Mouse (Mus musculus) hindbrain, embryonic 16.5 days (tissue): Measurements from ENCODE around the gene Trib2. TPM values are rescaled to one million over a fixed set of nuclear protein-coding genes. Genes with fewer than 3 reads are reported as not detected.

Experiments used
- ATAC-seq: fragments of 200-750 bp; cut with Nextera tagmentation; 2 replicates; pipeline ENCODE4 v1.8.0; 2017; ENCODE audit warnings: moderate TSS enrichment, moderate library complexity
- H3K27ac ChIP-seq: fragments of 300-500 bp; sonication (generic); 2 replicates; pipeline ENCODE4 v1.5.1; 2014; ENCODE audit warnings: low read depth, mild to moderate bottlenecking, control low read depth, low read length, moderate library complexity
- H3K27me3 ChIP-seq: fragments of 300-500 bp; sonication (generic); replicated peaks from 2 replicates; pipeline ENCODE4 v1.6.1; 2014; ENCODE audit warnings: low read length; ENCODE audit not compliant: control insufficient read depth, insufficient read depth
- H3K36me3 ChIP-seq: fragments of 300-500 bp; sonication (generic); 2 replicates; pipeline ENCODE4 v1.6.1; 2014; ENCODE audit warnings: mild to moderate bottlenecking, low read length, moderate library complexity, mixed read lengths; ENCODE audit not compliant: control insufficient read depth, insufficient read depth
- H3K4me1 ChIP-seq: fragments of 300-500 bp; sonication (generic); 2 replicates; pipeline ENCODE4 v1.6.1; 2014; ENCODE audit warnings: low read depth, low read length; ENCODE audit not compliant: control insufficient read depth, insufficient read depth
- H3K4me2 ChIP-seq: fragments of 300-500 bp; sonication (generic); 2 replicates; pipeline ENCODE4 v1.6.1; 2014; ENCODE audit warnings: mild to moderate bottlenecking, low read length, control low read depth, moderate library complexity
- H3K4me3 ChIP-seq: fragments of 300-500 bp; sonication (generic); 2 replicates; pipeline ENCODE4 v1.5.1; 2014; ENCODE audit warnings: mild to moderate bottlenecking, low read length, control low read depth, moderate library complexity
- H3K9ac ChIP-seq: fragments of 300-500 bp; sonication (generic); 2 replicates; pipeline ENCODE4 v1.6.1; 2014; ENCODE audit warnings: low read depth, mild to moderate bottlenecking, control low read depth, low read length, moderate library complexity
- H3K9me3 ChIP-seq: fragments of 300-500 bp; sonication (generic); 2 replicates; pipeline ENCODE4 v1.6.1; 2014; ENCODE audit warnings: mild to moderate bottlenecking, low read length, moderate library complexity; ENCODE audit not compliant: control insufficient read depth
- WGBS: fragments of 180-500 bp; shearing (Covaris S2); extraction: QIAGEN DNeasy Blood & Tissue Kit; methylation state at CpG from one replicate; pipeline ENCODE4 v1.1.7; 2014; 5-methylcytosine and 5-hydroxymethylcytosine counted together
- polyA plus RNA-seq: library from polyadenylated mRNA; unstranded; fragments of >200 nt; fragmentation: Nextera tagmentation; extraction: Ambion mirVana; gene quantifications from 2 replicates; pipeline ENCODE4 v1.2.1, GENCODE M21; 2015

Gene Trib2
- polyA plus RNA-seq, 1 experiment from 2014 or later = 124 TPM

- Histone ChIP-seq H3K36me3 (peaks cover 17% of the 10 kb centered on the region), H3K4me2 (peak overlapping the region; percentile 78), H3K4me3 (peak overlapping the region; percentile 85), H3K27me3 (no peaks in the 10 kb centered on the region), H3K9me3 (no peaks in the 10 kb centered on the region), H3K4me1 (peaks cover 29% of the 10 kb centered on the region), H3K9ac (peak overlapping the region; percentile 13), H3K27ac (peak overlapping the region; percentile 99)
- WGBS = 23% methylated on average over 7 of the region's 7 CpGs
- no peak for ATAC-seq
Observed at GRCm38 (mm10) chr12:15810926-15811325, 5.8 kb downstream of the Trib2 start.

DNA sequence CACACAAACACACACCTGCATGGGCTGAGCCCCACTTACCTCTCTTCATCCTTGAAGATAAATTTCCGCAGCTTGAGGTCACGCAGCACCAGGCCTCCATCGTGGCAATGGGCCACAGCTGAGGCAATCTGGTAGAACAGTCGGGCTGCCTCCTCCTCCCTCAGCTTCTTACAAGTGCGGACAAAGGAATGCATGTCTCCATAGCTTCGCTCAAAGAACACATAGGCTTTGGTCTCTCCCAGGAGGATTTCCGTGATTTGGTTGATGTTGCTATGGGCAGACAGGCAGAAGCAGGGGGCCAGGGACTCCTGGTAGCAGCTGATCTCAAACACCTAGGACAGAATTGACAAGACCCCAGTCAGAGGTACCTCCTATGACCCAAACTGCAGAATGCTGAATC is 7.1 kb downstream of the Trib2 start:
- Histone ChIP-seq H3K9me3 (no peaks in the 10 kb centered on the region), H3K27ac (peak overlapping the region; percentile 23; the same call in 1 of the 2 replicates), H3K4me2 (peak overlapping the region; percentile 78), H3K4me3 (peak overlapping the region; percentile 19), H3K36me3 (peaks cover 29% of the 10 kb centered on the region), H3K4me1 (peaks cover 41% of the 10 kb centered on the region), H3K9ac (peak overlapping the region; percentile 43), H3K27me3 (no peaks in the 10 kb centered on the region)
- no peak for ATAC-seq
- WGBS = 42% methylated on average over 7 of the region's 7 CpGs

- Histone ChIP-seq H3K9ac (no peak overlapping the region; the same call in 1 of the 2 replicates), H3K4me3 (no peak overlapping the region; the same call in 1 of the 2 replicates), H3K27me3 (no peaks in the 10 kb centered on the region), H3K36me3 (peaks cover 30% of the 10 kb centered on the region), H3K9me3 (no peaks in the 10 kb centered on the region), H3K27ac (no peak overlapping the region), H3K4me1 (peaks cover 45% of the 10 kb centered on the region), H3K4me2 (peak overlapping the region; percentile 78)
- ATAC-seq = no peak
- 77% methylated on average over 4 of the region's 4 CpGs for WGBS
Observed at GRCm38 (mm10) chr12:15809249-15809648, 7.5 kb downstream of the Trib2 start.

DNA sequence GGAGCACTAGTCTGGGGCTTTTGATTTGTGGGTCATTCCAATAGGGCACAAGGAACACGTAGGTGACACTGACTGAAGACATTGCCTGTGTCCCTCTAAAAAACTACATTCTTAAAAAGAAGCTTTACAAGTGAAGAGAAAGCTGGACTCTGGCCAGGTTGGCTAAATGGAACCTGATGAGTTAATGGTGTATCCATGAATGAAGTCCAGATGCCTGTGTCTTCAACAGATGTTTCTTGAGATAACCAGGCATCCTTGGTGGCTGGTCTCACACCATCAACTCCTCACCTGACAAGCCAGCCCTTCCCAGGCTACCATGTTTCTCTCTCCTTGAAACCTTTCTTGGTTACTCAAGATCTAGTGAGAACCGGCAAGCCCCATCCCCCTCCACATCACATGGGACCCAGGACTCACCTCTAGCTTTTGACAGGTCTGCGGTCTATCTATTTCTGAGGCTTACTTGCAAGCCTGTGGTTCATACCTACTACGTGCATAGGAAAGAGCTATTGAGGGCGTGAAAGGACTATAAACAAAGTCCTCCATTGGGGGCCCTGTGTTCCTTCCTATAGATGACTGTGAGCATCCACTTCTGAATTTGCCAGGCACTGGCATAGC is 8.4 kb downstream of the Trib2 start:
- Histone ChIP-seq H3K27ac (no peak overlapping the region; the same call in 1 of the 2 replicates), H3K9ac (no peak overlapping the region), H3K9me3 (no peaks in the 10 kb centered on the region), H3K27me3 (no peaks in the 10 kb centered on the region), H3K4me1 (peaks cover 49% of the 10 kb centered on the region), H3K36me3 (peaks cover 33% of the 10 kb centered on the region), H3K4me2 (no peak overlapping the region), H3K4me3 (no peak overlapping the region)
- WGBS = 95% methylated on average over 5 of the region's 5 CpGs
- ATAC-seq = no peak

DNA sequence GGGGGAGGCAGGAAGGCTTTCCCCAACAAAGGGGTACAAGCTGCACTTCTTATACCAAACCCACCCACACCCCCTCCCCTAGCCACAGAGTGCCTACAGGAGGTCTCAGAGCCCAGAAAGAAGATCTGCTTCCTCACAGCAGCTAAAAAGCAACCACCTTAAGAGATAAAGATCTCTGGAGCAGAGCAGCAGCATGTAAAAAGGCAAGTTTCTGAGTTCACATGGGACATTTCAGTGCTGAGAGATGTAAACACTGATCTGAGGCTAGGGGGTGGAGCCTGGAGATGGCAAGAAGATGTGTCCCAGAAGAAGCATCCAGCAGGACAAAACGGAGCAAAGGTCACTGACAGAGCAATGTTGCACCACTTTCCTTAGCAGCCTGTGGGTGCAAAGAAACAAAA is 11.8 kb downstream of the Trib2 start:
- H3K27ac ChIP-seq = peak overlapping the region; percentile 4; the same call in 1 of the 2 replicates
- 0 out of 2 replicates have a peak overlapping the region, but pooled peaks have one; percentile 1 for H3K4me2 ChIP-seq
- H3K4me3 ChIP-seq = no peak overlapping the region
- peaks cover 66% of the 10 kb centered on the region for H3K4me1 ChIP-seq
- H3K27me3 ChIP-seq = no peaks in the 10 kb centered on the region
- H3K9ac ChIP-seq = no peak overlapping the region
- WGBS = 39% methylated on average over 1 of the region's 1 CpGs
- H3K36me3 ChIP-seq = peaks cover 35% of the 10 kb centered on the region
- H3K9me3 ChIP-seq = no peaks in the 10 kb centered on the region
- no peak for ATAC-seq

DNA sequence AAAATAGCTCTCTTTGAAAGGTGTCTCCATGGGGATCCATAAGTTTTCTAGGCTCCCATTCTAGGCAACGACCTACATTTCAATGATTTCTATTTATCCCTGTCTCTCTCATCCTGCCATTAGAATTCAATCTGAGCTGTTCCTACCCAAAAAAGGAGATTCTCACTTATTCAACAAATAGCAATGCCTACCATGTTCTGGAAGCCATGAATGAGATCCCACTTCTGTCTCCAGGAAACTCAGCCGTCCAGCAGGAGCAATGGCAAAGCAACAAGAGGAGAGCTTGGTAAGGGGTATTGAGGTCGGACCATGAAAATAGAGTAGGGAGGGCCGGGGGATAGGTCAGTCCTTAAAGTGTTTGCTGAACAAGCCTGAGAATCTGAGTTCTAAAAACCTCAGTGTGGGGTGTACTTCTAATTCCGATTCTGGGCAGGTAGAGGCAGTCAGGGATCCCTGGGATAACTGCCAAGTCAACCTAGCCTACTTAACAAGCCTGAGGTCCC is 12.7 kb downstream of the Trib2 start:
- H3K4me2 ChIP-seq = no peak overlapping the region
- 58% methylated on average over 5 of the region's 5 CpGs for WGBS
- peaks cover 60% of the 10 kb centered on the region for H3K4me1 ChIP-seq
- H3K27ac ChIP-seq = 0 out of 2 replicates have a peak overlapping the region, but pooled peaks have one; percentile 4
- no peak overlapping the region for H3K9ac ChIP-seq
- H3K4me3 ChIP-seq = no peak overlapping the region
- no peaks in the 10 kb centered on the region for H3K9me3 ChIP-seq
- peak; percentile 75 for ATAC-seq
- no peaks in the 10 kb centered on the region for H3K27me3 ChIP-seq
- H3K36me3 ChIP-seq = peaks cover 35% of the 10 kb centered on the region

DNA sequence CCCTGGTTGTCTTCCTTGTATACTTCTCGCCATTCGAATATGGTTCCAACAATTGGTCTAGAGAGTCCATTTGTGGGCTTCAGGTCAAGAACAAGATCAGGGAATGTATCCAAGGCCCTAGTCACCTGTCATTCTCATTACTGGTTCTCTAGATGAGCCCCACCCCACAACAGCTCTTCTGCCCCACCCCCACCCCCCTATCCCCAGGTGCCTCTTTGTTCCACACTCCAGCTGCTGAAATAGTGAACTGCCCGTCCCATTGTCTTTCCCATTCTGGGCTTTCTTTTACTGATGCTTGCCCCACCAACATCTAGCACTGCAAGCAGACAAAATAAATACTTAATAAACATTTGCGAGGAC is 15.2 kb downstream of the Trib2 start:
- WGBS = 82% methylated on average over 4 of the region's 4 CpGs
- H3K36me3 ChIP-seq = peaks cover 24% of the 10 kb centered on the region
- no peak overlapping the region for H3K4me2 ChIP-seq
- H3K9me3 ChIP-seq = no peaks in the 10 kb centered on the region
- peaks cover 57% of the 10 kb centered on the region for H3K4me1 ChIP-seq
- H3K27me3 ChIP-seq = no peaks in the 10 kb centered on the region
- ATAC-seq = no peak
- H3K27ac ChIP-seq = no peak overlapping the region
- H3K4me3 ChIP-seq = no peak overlapping the region
- no peak overlapping the region for H3K9ac ChIP-seq

DNA sequence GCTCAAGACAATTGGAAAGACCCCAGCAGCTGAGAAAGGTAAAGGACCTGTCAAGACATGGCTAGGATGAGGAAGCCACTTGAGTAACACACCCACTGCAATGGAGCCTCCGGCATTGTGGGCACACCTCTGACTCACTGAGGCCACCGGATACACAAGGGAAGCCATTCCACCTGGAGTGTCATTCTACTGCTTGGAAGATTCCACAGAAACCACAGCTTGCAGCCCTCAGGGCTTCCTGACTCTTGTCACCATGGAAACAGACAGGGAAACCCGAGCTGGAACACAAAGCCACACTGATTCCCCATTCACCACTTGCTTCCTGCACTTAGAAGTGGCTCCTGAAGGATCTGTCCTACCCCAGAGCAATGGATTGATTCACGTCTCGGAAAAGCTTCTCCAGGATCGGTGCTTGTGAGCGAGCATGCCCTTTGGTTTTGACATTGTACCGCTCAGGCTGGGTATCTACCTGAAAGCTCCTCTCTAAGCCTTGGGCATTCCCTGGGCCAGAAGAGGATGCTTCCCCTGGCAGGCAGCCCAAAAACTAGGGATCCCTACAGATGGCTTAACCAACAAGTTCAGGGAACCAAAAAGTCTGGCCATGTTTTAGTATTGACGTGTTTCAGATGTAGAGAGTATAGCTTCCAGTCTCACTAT is 15.7 kb downstream of the Trib2 start:
- H3K36me3 ChIP-seq = peaks cover 23% of the 10 kb centered on the region
- H3K9ac ChIP-seq = no peak overlapping the region
- H3K4me3 ChIP-seq = no peak overlapping the region
- peaks cover 60% of the 10 kb centered on the region for H3K4me1 ChIP-seq
- H3K27ac ChIP-seq = peak overlapping the region; percentile 35
- peak; percentile 34; the same call in 1 of the 2 replicates for ATAC-seq
- H3K9me3 ChIP-seq = no peaks in the 10 kb centered on the region
- H3K27me3 ChIP-seq = no peaks in the 10 kb centered on the region
- peak overlapping the region; percentile 26; the same call in 1 of the 2 replicates for H3K4me2 ChIP-seq
- 42% methylated on average over 9 of the region's 9 CpGs for WGBS

GRCm38 (mm10) chr12:15800196-15800913 is 16.4 kb downstream of the Trib2 start:
- H3K9me3 ChIP-seq = no peaks in the 10 kb centered on the region
- 0 out of 2 replicates have a peak, but pooled peaks have one; percentile 1 for ATAC-seq
- H3K27me3 ChIP-seq = no peaks in the 10 kb centered on the region
- H3K9ac ChIP-seq = no peak overlapping the region
- 69% methylated on average over 4 of the region's 4 CpGs for WGBS
- peak overlapping the region; percentile 35 for H3K27ac ChIP-seq
- no peak overlapping the region for H3K4me3 ChIP-seq
- H3K36me3 ChIP-seq = peaks cover 17% of the 10 kb centered on the region
- no peak overlapping the region for H3K4me2 ChIP-seq
- H3K4me1 ChIP-seq = peaks cover 55% of the 10 kb centered on the region
